Mouse (Mus musculus): ENCODE measurements around the gene Plxna2. TPM values are rescaled to one million over a fixed set of nuclear protein-coding genes. Genes with fewer than 3 reads are reported as not detected.

The Plxna2 gene
- total and polyA plus RNA-seq, 3 experiments = under 0.01 to 0.03 TPM; not detected in 1

GRCm38 (mm10) chr1:194623641-194624040, 5.6 kb downstream of the Plxna2 start:
- no peaks in the 10 kb centered on the region for H3K9me3 ChIP-seq (replicated peaks; ENCODE audit: insufficient read depth, low read length)
- no peaks in the 10 kb centered on the region for H3K36me3 ChIP-seq (ENCODE audit: control insufficient read depth in 1 of 2, insufficient read depth in 2 of 2, low read length in 2 of 2)
- no peak overlapping the region for H3K9ac ChIP-seq (ENCODE audit: control insufficient read depth, low read depth, low read length, poor library complexity, severe bottlenecking)
- no peak for DNase-seq (ENCODE audit: low read depth, low spot score)
- TF ChIP-seq MAFK (IDR thresholded peaks at IDR 0.05; ENCODE audit: borderline replicate concordance, low read depth, low read length) = no peak
- TF ChIP-seq ZKSCAN1 (IDR thresholded peaks at IDR 0.05; ENCODE audit: low read depth, low read length) = no peak
- no peak for TF ChIP-seq NRF1 (IDR thresholded peaks at IDR 0.05; ENCODE audit: insufficient read depth, low read depth, low read length, poor library complexity, severe bottlenecking)
- no peak for TF ChIP-seq MXI1 (IDR thresholded peaks at IDR 0.05; ENCODE audit: low read depth, low read length)
- TF ChIP-seq KAT2A (conservative IDR thresholded peaks at IDR 0.05; ENCODE audit: low read depth, low read length) = no peak
- no peak for TF ChIP-seq UBTF (IDR thresholded peaks at IDR 0.05; ENCODE audit: borderline replicate concordance, insufficient read depth, low read depth, low read length)
- no peak for TF ChIP-seq SMC3 (IDR thresholded peaks at IDR 0.05; ENCODE audit: low read depth, low read length)
- no peak for TF ChIP-seq HCFC1 (IDR thresholded peaks at IDR 0.05; ENCODE audit: low read depth, low read length)
- TF ChIP-seq GABPA (IDR thresholded peaks at IDR 0.05; ENCODE audit: low read depth, low read length) = no peak
- TF ChIP-seq CHD1 (IDR thresholded peaks at IDR 0.05; ENCODE audit: low read depth, low read length) = no peak
- TF ChIP-seq ZMIZ1 (IDR thresholded peaks at IDR 0.05; ENCODE audit: low read depth, low read length) = no peak
- no peak for TF ChIP-seq POLR2AphosphoS2 (IDR thresholded peaks at IDR 0.05; ENCODE audit: low read length)
- no peak for TF ChIP-seq E2F4 (IDR thresholded peaks at IDR 0.05; ENCODE audit: borderline replicate concordance, low read depth, low read length)
- no peak for TF ChIP-seq TAL1 (IDR thresholded peaks at IDR 0.05; ENCODE audit: low read length)
- no peak for TF ChIP-seq MEF2A (IDR thresholded peaks at IDR 0.05; ENCODE audit: extremely low read depth, insufficient replicate concordance, low read depth, low read length, poor library complexity, severe bottlenecking)
- no peak for TF ChIP-seq ZNF384 (IDR thresholded peaks at IDR 0.05; ENCODE audit: low read depth, low read length)
- TF ChIP-seq ELF1 (IDR thresholded peaks at IDR 0.05; ENCODE audit: low read depth, low read length) = no peak
- H3K4me1 ChIP-seq (ENCODE audit: control insufficient read depth in 1 of 2, insufficient read depth in 2 of 2, low read length in 2 of 2) = no peaks in the 10 kb centered on the region
- no peaks in the 10 kb centered on the region; a peak in 1 of 4 replicates for H3K27me3 ChIP-seq (ENCODE audit: control insufficient read depth in 1 of 2, insufficient read depth in 2 of 2, low read length in 2 of 2)
- no peak overlapping the region for H3K4me3 ChIP-seq (ENCODE audit: control insufficient read depth in 1 of 2, insufficient read depth in 1 of 2, low read depth in 2 of 2, low read length in 2 of 2)
- no peak overlapping the region for H3K27ac ChIP-seq (ENCODE audit: control insufficient read depth, low read depth, low read length)
- H3K79me2 ChIP-seq (ENCODE audit: control insufficient read depth, insufficient read depth, low read length, poor library complexity) = no peaks in the 10 kb centered on the region

GRCm38 (mm10) chr1:194624411-194624810, 6.4 kb downstream of the Plxna2 start:
- TF ChIP-seq CTCF (IDR thresholded peaks at IDR 0.05 in 2 of 3, conservative IDR thresholded peaks at IDR 0.05 in 1 of 3; ENCODE audit: control insufficient read depth in 1 of 3, insufficient read depth in 1 of 3, low read depth in 2 of 3, low read length in 3 of 3, poor library complexity in 1 of 3, severe bottlenecking in 1 of 3) = peak in 1 of 3 experiments; percentile 19; a peak in 1 of 6 replicates
- peak; percentile 38; the same call in 1 of the 2 replicates for TF ChIP-seq SMC3 (IDR thresholded peaks at IDR 0.05; ENCODE audit: low read depth, low read length)
- TF ChIP-seq MAFK (IDR thresholded peaks at IDR 0.05; ENCODE audit: borderline replicate concordance, low read depth, low read length) = no peak
- Histone ChIP-seq H3K79me2 (ENCODE audit: control insufficient read depth, insufficient read depth, low read length, poor library complexity) (no peaks in the 10 kb centered on the region), H3K9me3 (replicated peaks; ENCODE audit: insufficient read depth, low read length) (no peaks in the 10 kb centered on the region), H3K4me3 (ENCODE audit: control insufficient read depth in 1 of 2, insufficient read depth in 1 of 2, low read depth in 2 of 2, low read length in 2 of 2) (no peak overlapping the region), H3K9ac (ENCODE audit: control insufficient read depth, low read depth, low read length, poor library complexity, severe bottlenecking) (no peak overlapping the region), H3K4me1 (ENCODE audit: control insufficient read depth in 1 of 2, insufficient read depth in 2 of 2, low read length in 2 of 2) (no peaks in the 10 kb centered on the region), H3K27ac (ENCODE audit: control insufficient read depth, low read depth, low read length) (no peak overlapping the region), H3K27me3 (ENCODE audit: control insufficient read depth in 1 of 2, insufficient read depth in 2 of 2, low read length in 2 of 2) (no peaks in the 10 kb centered on the region; a peak in 1 of 4 replicates), H3K36me3 (ENCODE audit: control insufficient read depth in 1 of 2, insufficient read depth in 2 of 2, low read length in 2 of 2) (no peaks in the 10 kb centered on the region)
- DNase-seq (ENCODE audit: low read depth, low spot score) = no peak

Data from MEL (cell line).